Mouse (Mus musculus): ENCODE measurements at regions not wholly inside any gene's neighbourhood (a gene's known extent, or its start where the extent isn't known, plus 50 kb on each side); places are given as distances from the start of the nearest gene placed in this dataset.

GRCm38 (mm10) chr2:161470844-161471243 lies 362.0 kb upstream of the Chd6 start:
- no peak for DNase-seq (ENCODE audit: low spot score)

DNA sequence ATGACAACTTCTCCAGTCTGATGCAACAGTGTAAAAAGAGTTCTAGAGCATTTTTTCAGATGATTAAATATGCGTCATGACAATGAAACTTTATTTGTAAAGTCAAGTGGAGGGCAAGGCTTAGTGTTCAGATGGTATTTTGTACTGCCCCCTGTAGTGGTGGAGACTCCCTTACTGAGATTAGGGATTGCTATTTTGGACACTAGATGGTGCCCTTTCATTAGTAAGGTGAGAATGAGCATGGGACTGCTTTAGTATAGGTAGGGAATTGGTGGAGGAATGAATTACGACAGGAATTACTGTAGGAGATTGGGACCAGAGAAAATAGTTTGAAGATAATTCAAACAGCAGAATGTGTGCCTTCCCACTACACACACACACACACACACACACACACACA lies 361.1 kb upstream of the Chd6 start:
- DNase-seq (ENCODE audit: low spot score): peak; percentile 67

DNA sequence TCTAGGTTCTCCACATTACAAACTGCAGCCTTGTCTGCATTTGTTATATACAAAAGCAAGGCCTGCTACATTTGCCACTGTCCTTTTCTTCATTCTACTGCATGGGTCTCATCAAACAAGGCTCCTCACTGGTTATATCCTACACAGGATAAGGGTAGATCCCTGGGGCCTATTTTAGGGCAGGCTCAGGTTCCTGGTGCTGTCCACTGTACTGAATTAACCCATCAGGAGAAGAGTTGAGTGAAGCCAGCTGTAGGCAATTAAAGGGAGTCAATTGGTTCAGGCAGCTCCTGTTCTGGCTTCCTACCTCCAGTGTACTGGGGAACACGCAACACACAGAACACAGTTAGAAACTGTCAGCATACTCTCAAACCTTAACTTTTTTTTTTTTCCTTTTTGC lies 358.2 kb upstream of the Chd6 start:
- peak; percentile 64 for DNase-seq (ENCODE audit: low spot score)

GRCm38 (mm10) chr2:161460600-161460999 lies 351.7 kb upstream of the Chd6 start:
- DNase-seq (ENCODE audit: low spot score): no peak

- DNase-seq (ENCODE audit: low spot score): peak; percentile 11
Observed at GRCm38 (mm10) chr2:161454466-161454865, 345.6 kb upstream of the Chd6 start.

- peak; percentile 54 for DNase-seq (ENCODE audit: low spot score)
Observed at GRCm38 (mm10) chr2:161433816-161434215, 324.9 kb upstream of the Chd6 start.

DNA sequence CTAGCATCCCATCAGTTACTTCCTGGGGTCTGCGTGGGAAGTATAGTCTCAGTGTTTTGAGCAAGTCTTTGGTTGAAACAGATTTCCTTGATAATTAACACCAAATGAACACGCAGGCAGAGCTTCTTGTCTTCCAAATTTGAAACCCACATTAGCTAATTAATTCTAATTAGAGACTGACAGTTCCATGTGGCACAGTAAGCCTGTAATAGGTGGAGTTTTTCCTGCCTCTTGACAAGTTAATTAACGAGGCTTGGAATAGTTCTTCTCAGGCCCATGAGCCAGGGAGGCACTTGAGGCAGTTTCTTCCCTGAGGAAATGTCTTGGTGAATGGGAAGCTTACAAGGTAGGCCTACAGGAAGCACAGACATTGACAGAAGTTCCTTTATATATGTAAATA lies 320.4 kb upstream of the Chd6 start:
- DNase-seq (ENCODE audit: low spot score): no peak

- peak; percentile 78 for DNase-seq (ENCODE audit: low spot score)
Observed at GRCm38 (mm10) chr2:161425587-161425986, 316.7 kb upstream of the Chd6 start.

GRCm38 (mm10) chr2:161418062-161418461 lies 309.2 kb upstream of the Chd6 start:
- DNase-seq (ENCODE audit: low spot score): no peak

- DNase-seq (ENCODE audit: low spot score): no peak
Observed at GRCm38 (mm10) chr2:161416218-161416927, 307.5 kb upstream of the Chd6 start.

- DNase-seq (ENCODE audit: low spot score): no peak
Observed at GRCm38 (mm10) chr2:161408306-161408705, 299.4 kb upstream of the Chd6 start.

DNA sequence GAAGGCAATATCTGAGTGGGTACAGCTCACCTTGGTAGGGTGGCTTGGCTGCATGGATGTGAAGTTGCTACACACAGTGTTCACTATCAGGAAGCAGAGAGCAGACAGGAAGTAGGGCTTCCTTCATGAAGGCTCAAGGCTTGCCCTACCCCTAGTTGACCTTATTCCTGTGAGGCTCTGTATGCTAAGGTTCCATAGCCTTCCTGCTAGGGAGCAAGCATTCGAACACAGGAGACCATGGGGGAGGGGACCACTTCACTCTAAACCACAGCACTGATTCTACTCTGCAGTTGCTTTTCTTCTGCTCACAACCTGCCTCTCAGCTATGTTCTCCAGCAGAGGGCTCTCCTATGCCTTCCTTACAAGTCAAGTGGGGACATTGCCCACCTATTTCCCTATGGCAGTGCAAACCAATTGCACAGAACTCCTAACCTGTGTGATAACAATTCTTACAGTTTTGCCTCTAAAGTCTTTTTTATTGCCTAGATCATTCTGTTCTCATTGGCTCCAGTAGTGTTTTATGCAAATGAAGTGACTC lies 297.0 kb upstream of the Chd6 start:
- DNase-seq (ENCODE audit: low spot score): no peak

DNA sequence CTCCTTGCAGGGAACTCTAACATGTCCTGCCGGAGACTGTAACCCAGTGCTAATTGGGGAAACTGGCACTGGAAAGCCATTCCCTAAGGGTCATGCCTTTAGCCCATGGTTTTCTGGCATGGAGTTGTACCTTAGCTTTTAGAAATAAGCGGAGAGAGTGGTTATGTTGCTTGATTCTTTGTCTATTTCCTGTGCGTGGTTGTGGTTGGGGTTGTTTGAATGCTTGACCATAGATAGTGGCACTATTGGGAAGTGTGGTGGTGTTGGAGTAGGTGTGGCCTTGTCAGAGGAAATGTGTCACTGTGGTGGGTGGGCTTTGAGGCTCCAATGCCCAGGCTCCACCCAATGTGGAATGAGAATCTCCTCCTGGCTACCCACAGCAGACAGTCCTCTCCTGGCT lies 289.2 kb upstream of the Chd6 start:
- DNase-seq (ENCODE audit: low spot score): no peak

DNA sequence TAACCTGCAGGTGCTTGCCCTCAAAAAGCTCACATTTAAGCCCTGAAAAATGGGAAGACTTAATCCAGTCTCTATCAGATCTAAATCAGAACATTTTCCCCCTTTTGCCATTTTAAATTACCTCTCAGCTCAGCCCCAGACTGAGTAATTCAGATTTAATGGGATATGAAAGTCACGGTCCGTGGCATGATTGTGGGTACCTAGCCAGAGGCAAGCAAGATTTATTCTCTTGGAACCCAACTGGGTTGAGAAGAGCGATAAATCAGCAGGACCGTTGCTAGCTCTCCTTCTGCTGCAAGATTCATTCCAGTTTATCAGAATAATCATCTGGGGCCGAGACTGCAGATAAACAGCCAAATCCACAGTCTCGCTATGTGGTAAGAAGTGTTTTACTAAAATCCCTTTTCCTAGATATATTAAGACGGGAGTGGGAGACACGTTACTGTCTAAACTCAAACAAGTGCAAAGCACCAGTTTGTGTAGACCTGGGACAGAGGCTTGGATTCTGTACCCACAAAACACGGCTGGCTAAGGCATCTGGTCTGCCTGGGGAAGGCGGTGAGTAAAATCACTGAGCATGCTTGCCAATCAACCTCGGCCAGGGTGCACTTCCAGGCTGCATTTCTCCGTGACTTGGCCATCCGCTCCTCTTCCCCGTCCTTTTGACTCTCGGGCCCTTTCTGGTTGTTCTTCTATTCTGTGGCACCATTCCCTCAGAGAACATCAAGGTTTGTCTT lies 282.2 kb upstream of the Chd6 start:
- DNase-seq (ENCODE audit: low spot score): no peak

DNA sequence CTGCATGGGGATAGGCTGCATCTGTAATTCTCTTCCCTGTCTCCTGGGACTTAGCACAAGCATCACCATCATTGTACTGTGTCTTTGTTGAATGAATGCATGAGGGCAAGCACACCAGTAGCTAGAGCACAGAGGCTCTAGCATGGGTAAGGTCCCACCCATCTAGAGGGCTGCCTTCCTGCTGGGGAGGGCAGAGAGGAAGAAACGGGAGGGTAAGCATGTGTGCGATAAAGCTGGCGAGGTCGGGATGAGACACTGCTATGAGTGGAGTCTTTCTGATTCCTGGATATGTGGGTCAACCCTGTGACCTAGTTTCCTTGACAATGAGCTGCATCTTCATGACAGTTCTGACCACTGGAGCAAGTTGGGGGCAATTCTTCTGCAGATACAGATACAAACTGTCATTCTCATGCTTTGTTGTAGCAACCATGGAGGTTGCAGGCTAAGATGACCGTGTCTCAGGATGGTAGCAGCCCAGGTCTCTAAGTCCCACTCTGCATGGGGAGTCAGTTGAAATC lies 280.5 kb upstream of the Chd6 start:
- DNase-seq (ENCODE audit: low spot score): no peak

- no peak for DNase-seq (ENCODE audit: low spot score)
Observed at GRCm38 (mm10) chr2:161387054-161387453, 278.2 kb upstream of the Chd6 start.

DNA sequence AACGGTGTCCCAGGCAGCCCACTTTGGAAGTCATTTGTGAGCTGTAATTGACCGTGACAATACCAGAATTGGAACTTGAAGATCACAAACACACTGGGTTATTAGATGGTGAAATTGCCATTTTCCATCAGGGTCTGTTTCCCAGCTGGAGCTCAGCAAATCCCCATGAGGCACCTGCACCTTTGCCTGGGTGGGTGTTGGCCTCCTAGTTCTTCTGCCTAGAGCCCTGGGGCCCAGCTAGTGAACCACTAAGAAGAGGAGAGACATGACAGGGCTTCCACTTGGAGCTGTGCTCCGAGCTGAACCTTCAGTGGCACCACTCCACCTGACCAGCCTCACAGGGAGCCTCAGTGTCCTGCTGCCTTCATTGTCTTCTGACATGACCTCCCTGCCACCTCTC lies 273.5 kb upstream of the Chd6 start:
- no peak for DNase-seq (ENCODE audit: low spot score)

DNA sequence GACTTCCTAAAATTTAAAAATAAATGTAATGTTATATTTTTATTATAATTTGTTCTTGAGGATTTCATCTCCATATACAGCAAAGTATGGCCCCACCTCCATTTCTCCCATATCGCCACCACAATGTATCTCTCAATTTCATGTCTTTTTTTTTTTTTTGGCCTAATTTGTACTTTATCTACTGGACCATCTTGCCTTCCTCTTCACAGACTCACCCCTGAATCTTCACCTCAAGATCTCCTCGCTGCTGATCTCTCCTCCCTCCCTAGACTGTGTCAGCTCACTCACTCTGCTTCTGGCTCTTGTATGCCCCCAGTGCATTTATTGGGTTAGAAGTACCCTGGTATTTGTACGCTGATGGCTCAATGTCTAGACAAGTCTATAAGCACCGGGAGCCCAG lies 269.4 kb upstream of the Chd6 start:
- DNase-seq (ENCODE audit: low spot score): no peak

GRCm38 (mm10) chr2:161362325-161362724 lies 253.4 kb upstream of the Chd6 start:
- DNase-seq (ENCODE audit: low spot score): no peak

- DNase-seq (ENCODE audit: low spot score): no peak
Observed at GRCm38 (mm10) chr2:161349110-161349509, 240.2 kb upstream of the Chd6 start.

GRCm38 (mm10) chr2:161344018-161344417 lies 235.1 kb upstream of the Chd6 start:
- no peak for DNase-seq (ENCODE audit: low spot score)

- no peak for DNase-seq (ENCODE audit: low spot score)
Observed at GRCm38 (mm10) chr2:161342648-161343047, 233.8 kb upstream of the Chd6 start.

DNA sequence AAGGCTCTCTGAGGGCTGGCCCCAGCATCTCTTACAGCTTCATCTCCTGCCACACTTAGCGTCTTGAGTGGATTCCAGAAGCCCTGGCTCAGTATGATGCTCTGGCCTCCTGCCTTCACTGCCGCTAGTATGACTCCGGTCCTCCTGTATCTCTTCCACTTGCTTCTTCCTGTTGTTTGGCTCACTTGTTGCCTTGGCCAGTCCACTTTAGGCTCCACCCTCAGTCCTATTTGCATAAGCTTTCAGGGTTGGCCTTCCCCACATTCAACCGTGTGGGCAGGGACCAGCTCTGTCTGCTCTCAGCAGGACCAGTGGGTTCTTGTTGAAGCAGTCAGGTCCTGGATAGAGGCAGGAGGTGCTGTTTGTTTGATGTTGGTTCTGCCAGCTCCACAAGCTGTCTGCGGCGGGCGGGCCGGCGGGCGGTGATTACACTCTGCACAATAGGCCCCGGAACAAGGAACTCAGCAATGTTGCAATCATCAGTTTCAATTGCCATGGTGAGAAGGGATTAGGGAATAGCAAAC lies 232.6 kb upstream of the Chd6 start:
- DNase-seq (ENCODE audit: low spot score): peak; percentile 90
